In the genomic region with DNA sequence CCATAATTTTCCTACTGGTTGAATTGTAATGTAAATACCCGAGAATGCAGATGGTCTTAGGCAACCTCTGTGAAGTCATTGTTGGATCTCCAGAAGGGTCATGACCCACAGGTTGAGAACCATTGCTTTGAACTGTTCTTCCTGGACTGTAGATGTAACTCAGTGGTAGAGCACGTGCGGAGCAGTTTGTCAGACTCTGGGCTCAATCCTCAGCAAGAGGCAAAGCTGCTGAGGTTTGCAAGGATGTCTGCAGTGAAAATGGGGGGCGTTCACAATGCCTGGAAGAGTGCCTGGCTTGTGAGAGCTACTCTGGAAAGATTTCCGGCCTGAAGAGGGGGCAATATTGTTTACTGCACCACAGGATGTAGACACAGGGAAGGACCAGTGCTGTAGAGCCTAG, we compare ENCODE assay signal across 18 mouse cellular contexts. TPM values are rescaled to one million over a fixed set of nuclear protein-coding genes. Genes with fewer than 3 reads are reported as not detected.
A peak's percentile ranks its signal among the peaks of the same experiment; 100 is the strongest.
DNase-seq lines count a peak whose midpoint lies in the region; ATAC-seq and TF ChIP-seq lines count a peak whose summit lies in the region.
"Had no signal": no experiment of that assay in that cellular context is flagged by ENCODE, and none has a peak within 500 bp of the region (broad histone marks: within the 10 kb centered on the region; RNA-seq: fewer than 3 reads in every experiment).

No protein-coding gene starts in this region.

- no peak for TF ChIP-seq POLR2A in kidney, adult 2 months (IDR thresholded peaks at IDR 0.05; ENCODE audit: low read depth, low read length)

- H3K27me3 ChIP-seq in kidney, adult 2 months (replicated peaks; ENCODE audit: control insufficient read depth, insufficient read depth, low read length), result no peaks in the 10 kb centered on the region
- peaks cover 9% of the 10 kb centered on the region for H3K27me3 ChIP-seq in liver, embryonic 12.5 days (replicated peaks)
- no peaks in the 10 kb centered on the region for H3K27me3 ChIP-seq in midbrain, embryonic 13.5 days
- H3K27me3 ChIP-seq: limb, embryonic 15.5 days; neural tube, embryonic 12.5 days had no signal

- 37% methylated on average over 5 of the region's 5 CpGs for WGBS in kidney, adult 2 months
- 45% methylated on average over 5 of the region's 5 CpGs for WGBS in liver, embryonic 12.5 days (ENCODE audit: insufficient replicate concordance)
- 76% methylated on average over 5 of the region's 5 CpGs for WGBS in midbrain, embryonic 13.5 days

- intact Hi-C loops in heart, postnatal 10 days (cut with DNase I), result no loop called here
- intact Hi-C loops in heart, postnatal 25 days (cut with DNase I), result loop anchor here (5.0 kb wide), 1 partner anchor 83 kb away; no protein-coding TSS in a partner anchor

- peaks cover 62% of the 10 kb centered on the region for H3K4me1 ChIP-seq in kidney, adult 2 months (ENCODE audit: control insufficient read depth, insufficient read depth, low read length)
- peaks cover 25% of the 10 kb centered on the region; the same call in 1 of the 2 replicates for H3K4me1 ChIP-seq in liver, embryonic 12.5 days
- peaks cover 4% of the 10 kb centered on the region for H3K4me1 ChIP-seq in midbrain, embryonic 13.5 days (replicated peaks)

- no peak overlapping the region for H3K4me2 ChIP-seq in liver, embryonic 12.5 days
- no peak overlapping the region for H3K4me2 ChIP-seq in midbrain, embryonic 13.5 days (replicated peaks)
- H3K4me2 ChIP-seq: limb, embryonic 15.5 days; midbrain, embryonic 11.5 days; neural tube, embryonic 12.5 days had no signal

- peak; percentile 53 to 56 for DNase-seq in heart, postnatal 10 days
- DNase-seq in heart, postnatal 25 days (ENCODE audit: low spot score), result no peak
- DNase-seq in kidney, adult 2 months, result peak; percentile 63
- DNase-seq in lung, postnatal 36 days, result peak; percentile 67
- no peak for DNase-seq in embryo, embryonic 10 days (ENCODE audit: low spot score)
- DNase-seq: B cell, adult 2 months; embryo, embryonic 11 days; thymus, adult 18-20 months had no signal

- peak; percentile 29; the same call in 1 of the 2 replicates for ATAC-seq in liver, embryonic 12.5 days
- ATAC-seq in frontal cortex, adult (ENCODE audit: low TSS enrichment), result no peak
- no peak for ATAC-seq in midbrain, embryonic 13.5 days
- ATAC-seq: activated CD4-positive, CD25-positive, alpha-beta regulatory T cell, adult 4 months had no signal

- H3K27ac ChIP-seq in kidney, adult 2 months (ENCODE audit: insufficient read depth, low read depth, low read length), result no peak overlapping the region
- peak overlapping the region; percentile 10; the same call in 1 of the 2 replicates for H3K27ac ChIP-seq in liver, embryonic 12.5 days
- H3K27ac ChIP-seq in midbrain, embryonic 13.5 days, result no peak overlapping the region
- H3K27ac ChIP-seq: left cerebral cortex, adult 2 months; limb, embryonic 15.5 days; neural tube, embryonic 12.5 days had no signal

- H3K36me3 ChIP-seq in kidney, adult 2 months (ENCODE audit: control insufficient read depth, insufficient read depth, low read length), result no peaks in the 10 kb centered on the region
- no peaks in the 10 kb centered on the region for H3K36me3 ChIP-seq in liver, embryonic 12.5 days
- no peaks in the 10 kb centered on the region for H3K36me3 ChIP-seq in midbrain, embryonic 13.5 days

- H3K9ac ChIP-seq in liver, embryonic 12.5 days, result no peak overlapping the region
- H3K9ac ChIP-seq in midbrain, embryonic 13.5 days (replicated peaks), result no peak overlapping the region
- H3K9ac ChIP-seq: limb, embryonic 15.5 days; neural tube, embryonic 12.5 days had no signal

- no peak for TF ChIP-seq CTCF in kidney, adult 2 months (conservative IDR thresholded peaks at IDR 0.05; ENCODE audit: insufficient read depth, insufficient read length, low read depth, low read length)

- no peak overlapping the region for H3K4me3 ChIP-seq in kidney, adult 2 months (ENCODE audit: insufficient read depth, low read depth, low read length)
- no peak overlapping the region for H3K4me3 ChIP-seq in liver, embryonic 12.5 days
- H3K4me3 ChIP-seq in midbrain, embryonic 13.5 days (replicated peaks), result no peak overlapping the region
- H3K4me3 ChIP-seq: erythroblast, embryonic 14.5 days; left cerebral cortex, adult 2 months; limb, embryonic 15.5 days; neural tube, embryonic 12.5 days had no signal

- H3K9me3 ChIP-seq in liver, embryonic 12.5 days (replicated peaks), result no peaks in the 10 kb centered on the region
- no peaks in the 10 kb centered on the region for H3K9me3 ChIP-seq in midbrain, embryonic 13.5 days
- H3K9me3 ChIP-seq: limb, embryonic 15.5 days; neural tube, embryonic 12.5 days had no signal

RNA-seq across cellular contexts. Expression of a gene that starts 6.2 kb away (rescaled TPM):
- total RNA-seq in heart, postnatal 10 days (2021), result 10 to 100 TPM; 58.8 TPM
- 10 to 100 TPM; 32.7 to 40.5 TPM for total RNA-seq in heart, postnatal 25 days (2021)
- 15.9 and 20.2 TPM in 2 replicates for polyA plus RNA-seq in kidney, adult 2 months (2012; rRNA removed)
- 9.5 and 10.6 TPM in 2 replicates for polyA plus RNA-seq in liver, embryonic 12.5 days (2016; fragmentation: Nextera tagmentation; extraction: Ambion mirVana)
- 9.0 and 10.2 TPM in 2 replicates for polyA plus RNA-seq in midbrain, embryonic 13.5 days (2015; fragmentation: Nextera tagmentation; extraction: Ambion mirVana)
- total RNA-seq: MEL had no signal
- polyA plus RNA-seq: erythroblast, embryonic 14.5 days had no signal

Comparison
In these comparisons a context has a peak if more than half of its experiments do, and no peak if none do; other contexts are left out.
1. DNase-seq: peak in heart, postnatal 10 days (2 of 2), kidney, adult 2 months (single experiment) and lung, postnatal 36 days (single experiment); none in heart, postnatal 25 days (single experiment) and embryo, embryonic 10 days (single experiment).